Mouse (Mus musculus) spleen, adult 2 months (tissue): ENCODE measurements around the gene Elmo1.

Experiments
- CTCF ChIP-seq: fragments of 200-500 bp; IDR thresholded peaks from 2 replicates; pipeline ENCODE4 v1.5.1; 2011; ENCODE audit warnings: mild to moderate bottlenecking, inconsistent platforms; ENCODE audit not compliant: insufficient read depth, insufficient read length, insufficient replicate concordance; ENCODE audit errors: extremely low read depth
- POLR2A ChIP-seq: fragments of 200-500 bp; IDR thresholded peaks from 2 replicates; pipeline ENCODE4 v1.6.1; 2011; ENCODE audit warnings: low read depth, low read length, inconsistent platforms

- TF ChIP-seq CTCF (no peak), POLR2A (no peak)
Observed at GRCm38 (mm10) chr13:20450831-20451353, 360.5 kb downstream of the Elmo1 start.
